Mouse (Mus musculus) embryonic fibroblast, embryonic 13.5 days (primary cell): ENCODE results near the gene Serpinb1b.

ENCODE experiments used
- CTCF ChIP-seq: IDR thresholded peaks from 2 replicates; pipeline ENCODE4 v1.5.1; 2011; ENCODE audit warnings: mild to moderate bottlenecking, control low read depth, low read length, moderate library complexity, borderline replicate concordance; ENCODE audit not compliant: insufficient read depth
- POLR2A ChIP-seq: IDR thresholded peaks from 2 replicates; pipeline ENCODE4 v1.6.1; 2011; ENCODE audit warnings: low read depth, mild to moderate bottlenecking, control low read depth, low read length, moderate library complexity

DNA sequence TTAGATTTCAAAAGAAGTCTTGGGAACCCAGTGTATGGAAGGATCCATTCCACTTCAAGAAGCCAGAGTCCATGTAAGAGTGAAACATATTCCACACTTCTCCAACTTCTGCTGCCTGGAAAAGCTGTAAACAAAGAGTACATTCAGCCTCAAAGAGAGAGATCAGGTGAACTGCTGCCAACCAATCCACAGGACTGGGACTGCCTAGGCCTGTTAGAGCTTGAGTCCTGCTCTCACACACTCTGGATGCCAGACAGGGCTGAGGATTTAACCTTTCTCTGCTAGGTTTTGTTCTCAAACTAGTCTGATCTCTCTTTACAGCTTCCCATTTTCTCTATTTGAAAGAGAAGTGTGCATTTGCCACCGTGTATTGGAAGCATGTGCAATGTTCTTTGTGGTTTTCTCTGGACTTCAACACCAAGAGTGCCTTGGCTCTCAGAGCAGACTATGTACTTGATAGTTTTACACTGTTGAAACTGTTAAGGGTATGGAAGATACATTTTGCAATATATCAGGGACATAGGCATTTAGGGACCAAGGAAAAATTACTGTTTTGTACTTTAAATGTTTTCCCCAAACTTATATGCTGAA is 10.9 kb upstream of the Serpinb1b start:
- TF ChIP-seq CTCF (no peak), POLR2A (no peak)
